Mouse (Mus musculus): ENCODE measurements at regions not wholly inside any gene's neighbourhood (a gene's known extent, or its start where the extent isn't known, plus 50 kb on each side); places are given as distances from the start of the nearest gene placed in this dataset.
A peak's percentile ranks its signal among the peaks of the same experiment; 100 is the strongest.

GRCm38 (mm10) chr2:9623702-9624101 lies 257.4 kb upstream of the 4930412O13Rik start:
- intact Hi-C loops (cut with DNase I) = no loop called here
- no peak for DNase-seq
- Histone ChIP-seq H3K4me3 (no peak overlapping the region), H3K27ac (no peak overlapping the region)
- TF ChIP-seq CTCF (IDR thresholded peaks at IDR 0.05) = no peak

DNA sequence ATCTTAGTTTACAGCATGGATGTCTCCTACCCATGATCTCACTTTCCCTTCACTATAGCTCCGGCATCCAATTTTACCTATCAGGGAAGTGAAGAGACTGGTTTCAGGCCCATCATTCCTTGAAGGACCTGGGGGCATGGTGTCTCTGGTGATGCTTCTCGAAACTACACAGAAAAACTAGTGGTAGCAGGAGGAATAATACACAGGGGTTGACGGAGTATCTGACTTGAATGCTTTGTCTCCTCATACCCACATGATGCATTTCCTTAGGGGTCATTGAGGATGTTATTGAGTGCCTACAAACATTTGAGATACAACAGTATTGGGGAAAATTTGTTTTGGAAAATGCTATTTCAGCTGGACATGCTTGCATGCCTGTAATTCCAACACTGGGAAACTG lies 253.0 kb upstream of the 4930412O13Rik start:
- Histone ChIP-seq H3K27ac (no peak overlapping the region), H3K4me3 (no peak overlapping the region)
- no peak for DNase-seq
- TF ChIP-seq CTCF (IDR thresholded peaks at IDR 0.05) = no peak
- intact Hi-C loops (cut with DNase I) = no loop called here

DNA sequence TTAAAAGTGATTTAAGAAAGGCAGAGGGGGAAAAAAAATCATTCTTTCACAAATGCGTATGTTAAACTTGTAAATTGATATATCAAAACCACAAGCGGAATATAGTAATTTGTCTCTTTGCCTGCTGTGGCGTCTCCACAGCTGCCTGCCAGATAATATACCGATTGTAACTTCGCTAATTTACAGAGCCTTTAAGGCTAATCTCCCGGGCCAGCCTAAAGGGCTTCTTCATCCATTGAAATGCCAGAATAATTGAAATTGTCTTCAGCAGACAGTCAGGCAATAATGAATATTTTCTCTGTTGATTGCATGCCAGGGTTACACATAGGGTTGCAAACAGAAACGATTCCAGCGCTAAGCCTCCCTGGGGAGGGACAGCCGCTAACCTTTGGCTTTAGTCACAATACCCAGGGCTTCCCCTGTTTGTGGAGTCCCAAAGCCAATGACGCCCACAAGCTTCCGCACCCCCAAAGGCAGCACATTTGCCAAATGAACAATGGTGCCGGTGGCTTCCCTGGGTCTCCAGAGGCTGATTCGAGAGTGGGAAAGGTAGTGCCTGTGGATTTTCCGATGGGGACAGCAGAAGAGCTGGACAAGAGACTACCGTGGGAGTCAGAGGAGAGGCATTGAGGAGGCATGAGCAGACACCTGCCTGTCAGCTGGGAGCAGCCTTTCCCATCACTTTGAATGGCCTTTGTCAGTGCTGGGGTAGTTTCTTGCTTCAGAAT lies 248.2 kb upstream of the 4930412O13Rik start:
- intact Hi-C loops (cut with DNase I) = no loop called here
- peak; percentile 54 for DNase-seq
- Histone ChIP-seq H3K27ac (no peak overlapping the region), H3K4me3 (peak overlapping the region; percentile 58)
- no peak for TF ChIP-seq CTCF (IDR thresholded peaks at IDR 0.05)

GRCm38 (mm10) chr2:9639262-9639661 lies 241.8 kb upstream of the 4930412O13Rik start:
- no peak overlapping the region for H3K4me3 ChIP-seq
- intact Hi-C loops (cut with DNase I) = no loop called here
- no peak for TF ChIP-seq CTCF (IDR thresholded peaks at IDR 0.05)
- no peak overlapping the region for H3K27ac ChIP-seq
- DNase-seq = no peak

GRCm38 (mm10) chr2:9641629-9642028 lies 239.4 kb upstream of the 4930412O13Rik start:
- no peak for TF ChIP-seq CTCF (IDR thresholded peaks at IDR 0.05)
- intact Hi-C loops (cut with DNase I) = no loop called here
- H3K27ac ChIP-seq = no peak overlapping the region
- no peak overlapping the region for H3K4me3 ChIP-seq
- DNase-seq = no peak

DNA sequence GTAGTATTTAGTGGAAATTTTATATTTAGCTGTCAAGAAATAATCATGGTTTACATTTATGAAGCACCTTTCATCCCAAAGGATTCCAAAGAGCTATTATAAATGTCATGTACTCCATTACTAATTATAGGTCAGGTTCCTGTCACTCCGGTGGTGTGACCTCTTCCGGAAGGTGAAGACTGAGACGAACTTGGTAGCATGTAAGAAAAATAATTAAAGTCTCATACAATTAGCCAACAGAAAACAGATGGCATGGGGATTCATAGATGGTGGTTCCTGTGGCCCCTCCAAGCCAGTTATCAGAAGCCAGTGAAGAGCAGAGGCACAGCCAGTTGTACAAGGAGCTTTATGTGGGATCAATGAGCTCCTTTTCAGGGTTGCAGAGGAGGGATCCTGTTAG lies 238.6 kb upstream of the 4930412O13Rik start:
- Histone ChIP-seq H3K4me3 (no peak overlapping the region), H3K27ac (no peak overlapping the region)
- TF ChIP-seq CTCF (IDR thresholded peaks at IDR 0.05) = no peak
- intact Hi-C loops (cut with DNase I) = no loop called here
- no peak for DNase-seq

DNA sequence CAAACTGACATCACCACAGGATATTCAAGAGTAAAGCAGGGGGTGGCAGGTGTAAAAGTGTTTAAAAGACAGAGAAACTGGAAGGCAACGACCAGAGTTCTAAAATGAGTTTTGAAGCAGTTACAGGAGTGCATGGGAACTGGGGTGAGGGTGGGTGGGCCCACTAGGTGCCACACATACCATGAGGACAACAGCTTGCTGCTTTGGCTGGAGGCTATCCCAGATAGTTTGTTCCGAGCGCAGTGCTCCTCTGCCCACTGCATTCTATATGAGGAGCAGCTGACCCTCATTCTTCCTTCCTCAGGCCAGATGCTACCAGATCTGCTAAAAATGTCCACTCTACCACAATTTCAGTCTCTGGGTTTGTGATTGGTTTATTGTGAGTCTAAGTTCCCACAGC lies 234.6 kb upstream of the 4930412O13Rik start:
- DNase-seq = no peak
- Histone ChIP-seq H3K27ac (no peak overlapping the region), H3K4me3 (no peak overlapping the region)
- no peak for TF ChIP-seq CTCF (IDR thresholded peaks at IDR 0.05)
- intact Hi-C loops (cut with DNase I) = no loop called here

DNA sequence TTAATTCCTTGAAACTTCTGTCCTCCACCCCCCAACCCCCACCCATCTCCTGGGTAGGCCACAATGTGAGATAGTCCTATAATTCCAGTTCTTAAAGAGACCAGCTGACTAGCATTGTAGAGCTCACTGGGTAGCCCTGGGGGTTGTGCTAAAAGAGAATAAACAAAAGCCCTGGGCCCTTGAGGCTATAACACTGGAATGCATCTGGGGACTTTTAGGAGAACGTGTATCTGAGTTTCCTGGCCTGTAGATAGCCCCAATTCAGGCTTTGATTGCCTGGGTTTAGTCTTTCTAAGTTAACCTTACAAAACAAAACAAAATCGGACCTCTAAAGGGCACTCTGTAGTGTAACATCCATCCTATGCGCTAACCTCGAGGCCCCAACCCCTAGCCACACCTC lies 234.1 kb upstream of the 4930412O13Rik start:
- no peak for DNase-seq
- intact Hi-C loops (cut with DNase I) = no loop called here
- TF ChIP-seq CTCF (IDR thresholded peaks at IDR 0.05) = no peak
- no peak overlapping the region for H3K27ac ChIP-seq
- no peak overlapping the region for H3K4me3 ChIP-seq

DNA sequence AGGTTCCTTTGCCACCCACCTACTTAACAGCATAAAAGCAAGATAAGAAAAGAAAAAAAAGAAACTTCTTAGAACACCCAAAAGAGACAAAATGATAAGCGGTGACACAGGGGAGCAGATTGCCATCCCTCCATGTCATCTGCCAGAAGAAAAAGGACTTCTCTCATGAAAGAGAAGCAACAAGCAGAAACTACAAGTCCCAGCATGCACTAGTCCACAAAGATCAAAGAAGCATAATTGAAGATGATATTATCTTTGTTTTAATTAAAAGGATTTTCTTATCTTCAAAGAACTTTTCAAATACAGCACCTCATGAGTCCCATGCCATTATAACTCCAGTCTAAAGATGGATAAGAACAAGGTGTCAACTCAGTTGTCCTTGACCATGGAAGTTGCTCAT lies 231.0 kb upstream of the 4930412O13Rik start:
- H3K4me3 ChIP-seq = no peak overlapping the region
- intact Hi-C loops (cut with DNase I) = no loop called here
- no peak overlapping the region for H3K27ac ChIP-seq
- DNase-seq = no peak
- no peak for TF ChIP-seq CTCF (IDR thresholded peaks at IDR 0.05)

DNA sequence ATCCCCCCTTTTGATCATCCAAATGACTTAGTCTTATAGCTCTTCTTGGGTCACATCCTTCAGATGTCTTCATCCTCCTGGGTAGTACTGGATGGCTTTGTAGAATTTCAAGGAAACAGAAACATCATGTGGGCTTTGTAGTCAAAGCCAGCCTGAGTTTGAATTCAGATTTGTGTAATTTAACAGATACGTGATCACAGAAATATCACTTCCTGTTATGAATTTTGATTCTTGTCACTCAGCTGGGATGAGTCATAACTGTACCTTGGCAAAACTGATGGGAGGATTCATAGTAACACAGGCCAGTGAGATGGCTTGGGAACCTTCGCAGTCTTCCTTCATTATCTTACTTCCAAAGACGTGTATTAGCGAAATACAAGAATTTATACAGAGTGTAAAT lies 222.2 kb upstream of the 4930412O13Rik start:
- no peak for DNase-seq
- intact Hi-C loops (cut with DNase I) = no loop called here
- no peak overlapping the region for H3K4me3 ChIP-seq
- TF ChIP-seq CTCF (IDR thresholded peaks at IDR 0.05) = no peak
- no peak overlapping the region for H3K27ac ChIP-seq

DNA sequence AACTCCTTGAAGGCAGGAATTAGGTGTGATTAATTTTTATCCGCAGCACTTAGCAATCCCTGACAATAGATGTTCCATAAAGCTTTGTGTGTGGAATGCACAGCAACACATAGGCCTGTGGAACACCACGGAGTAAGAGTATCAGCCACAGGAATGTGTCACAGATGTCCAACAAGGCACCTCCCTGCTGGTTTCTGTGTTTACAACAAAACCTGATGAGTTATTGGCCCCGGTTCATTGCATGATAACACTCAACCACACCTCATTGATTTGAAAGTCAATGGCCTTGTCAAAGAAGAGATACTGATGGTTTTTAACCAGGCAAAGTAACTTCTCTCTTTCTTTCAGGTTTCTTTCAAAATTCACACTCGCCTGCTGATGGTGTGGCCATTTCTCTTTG lies 211.4 kb upstream of the 4930412O13Rik start:
- no peak overlapping the region for H3K27ac ChIP-seq
- TF ChIP-seq CTCF (IDR thresholded peaks at IDR 0.05) = no peak
- DNase-seq = no peak
- intact Hi-C loops (cut with DNase I) = no loop called here
- no peak overlapping the region for H3K4me3 ChIP-seq

GRCm38 (mm10) chr2:9681691-9682152 lies 199.3 kb upstream of the 4930412O13Rik start:
- H3K27ac ChIP-seq = no peak overlapping the region
- intact Hi-C loops (cut with DNase I) = no loop called here
- no peak overlapping the region for H3K4me3 ChIP-seq
- no peak for TF ChIP-seq CTCF (IDR thresholded peaks at IDR 0.05)
- no peak for DNase-seq

DNA sequence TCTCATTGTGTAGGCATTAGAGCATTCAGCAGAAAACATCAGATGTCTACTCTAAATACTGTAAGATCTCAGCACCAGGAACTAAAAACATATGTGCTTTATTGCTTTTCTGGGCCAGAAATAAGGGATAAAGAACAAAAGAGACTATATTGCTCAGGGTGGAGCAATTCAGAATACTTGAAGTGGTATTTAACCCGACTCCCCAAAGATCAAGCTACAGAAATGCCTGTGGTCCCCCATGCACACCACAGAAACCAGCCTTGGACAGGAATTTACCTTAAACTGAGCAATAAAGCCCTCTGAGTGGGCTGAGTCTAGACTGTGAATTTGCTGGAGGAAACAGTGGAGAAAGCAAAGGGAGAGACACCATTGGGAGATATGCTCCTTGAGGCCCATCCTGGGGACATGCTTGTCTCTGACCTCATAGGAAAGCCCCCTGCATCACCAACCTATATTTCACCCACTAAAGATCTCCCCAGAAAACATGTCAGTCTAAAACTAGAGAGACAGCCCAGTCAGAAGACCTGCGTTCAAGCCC lies 197.3 kb upstream of the 4930412O13Rik start:
- Histone ChIP-seq H3K4me3 (no peak overlapping the region), H3K27ac (no peak overlapping the region)
- DNase-seq = no peak
- no peak for TF ChIP-seq CTCF (IDR thresholded peaks at IDR 0.05)
- intact Hi-C loops (cut with DNase I) = no loop called here

DNA sequence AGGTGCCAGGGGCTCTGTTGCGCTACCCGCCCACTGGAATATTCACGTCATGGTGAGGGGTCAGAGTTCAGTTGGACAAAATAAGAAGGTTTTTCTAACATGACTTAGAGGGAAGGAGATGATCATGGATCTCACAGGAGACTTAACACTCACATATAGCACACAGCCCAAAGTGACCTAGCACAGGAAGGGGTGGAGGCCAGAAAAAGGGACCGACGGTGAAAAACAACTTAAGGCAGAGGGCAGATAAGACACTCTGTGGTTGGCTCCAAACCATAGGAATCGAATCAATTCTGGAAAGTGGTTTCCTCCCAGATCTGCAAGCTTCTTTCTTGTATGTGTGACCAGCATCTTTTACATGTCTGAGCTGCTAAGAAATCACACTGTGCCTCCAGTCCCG lies 192.9 kb upstream of the 4930412O13Rik start:
- no peak for DNase-seq
- H3K27ac ChIP-seq = no peak overlapping the region
- no peak overlapping the region for H3K4me3 ChIP-seq
- intact Hi-C loops (cut with DNase I) = no loop called here
- no peak for TF ChIP-seq CTCF (IDR thresholded peaks at IDR 0.05)

Measured in gastrocnemius, adult 2 months (tissue).